Mouse (Mus musculus): Measurements from ENCODE around the gene Skp2. TPM values are rescaled to one million over a fixed set of nuclear protein-coding genes. Genes with fewer than 3 reads are reported as not detected.
A peak's percentile ranks its signal among the peaks of the same experiment; 100 is the strongest.

Skp2 gene
- polyA plus RNA-seq, 1 experiment from 2014 or later = 121 TPM

GRCm38 (mm10) chr15:9100446-9101077 is 54.7 kb downstream of the Skp2 start:
- Histone ChIP-seq H3K27me3 (ENCODE audit: control insufficient read depth, insufficient read depth, low read length) (no peaks in the 10 kb centered on the region), H3K27ac (ENCODE audit: low read depth, low read length) (no peak overlapping the region), H3K4me3 (ENCODE audit: low read depth, low read length) (no peak overlapping the region), H3K9me3 (ENCODE audit: control insufficient read depth, low read length) (no peaks in the 10 kb centered on the region), H3K36me3 (ENCODE audit: control insufficient read depth, insufficient read depth, low read length) (no peaks in the 10 kb centered on the region), H3K4me1 (ENCODE audit: control insufficient read depth, insufficient read depth, low read length) (no peaks in the 10 kb centered on the region), H3K4me2 (no peak overlapping the region), H3K9ac (ENCODE audit: low read length) (no peak overlapping the region)
- ATAC-seq (ENCODE audit: low FRiP score) (peak; percentile 52; the same call in 1 of the 2 replicates), DNase-seq (ENCODE audit: low spot score, missing footprints) (no peak)
- 82% methylated on average over 10 of the region's 10 CpGs for WGBS

GRCm38 (mm10) chr15:9096865-9097264 is 58.4 kb downstream of the Skp2 start:
- peaks cover 7% of the 10 kb centered on the region for H3K4me1 ChIP-seq (ENCODE audit: control insufficient read depth, insufficient read depth, low read length)
- no peaks in the 10 kb centered on the region for H3K36me3 ChIP-seq (ENCODE audit: control insufficient read depth, insufficient read depth, low read length)
- no peak overlapping the region for H3K4me2 ChIP-seq
- no peak overlapping the region for H3K4me3 ChIP-seq (ENCODE audit: low read depth, low read length)
- no peak for ATAC-seq (ENCODE audit: low FRiP score)
- WGBS = 94% methylated on average over 4 of the region's 4 CpGs
- DNase-seq (ENCODE audit: low spot score, missing footprints) = no peak
- no peak overlapping the region for H3K27ac ChIP-seq (ENCODE audit: low read depth, low read length)
- no peak overlapping the region for H3K9ac ChIP-seq (ENCODE audit: low read length)
- H3K9me3 ChIP-seq (ENCODE audit: control insufficient read depth, low read length) = no peaks in the 10 kb centered on the region
- H3K27me3 ChIP-seq (ENCODE audit: control insufficient read depth, insufficient read depth, low read length) = no peaks in the 10 kb centered on the region

- 33% methylated on average over 13 of the region's 13 CpGs for WGBS
Observed at GRCm38 (mm10) chr15:9094366-9094750, 60.9 kb downstream of the Skp2 start.

GRCm38 (mm10) chr15:9093598-9094365 is 61.4 kb downstream of the Skp2 start:
- H3K9ac ChIP-seq (ENCODE audit: low read length) = no peak overlapping the region

More at GRCm38 (mm10) chr15:9094366-9094750, 60.9 kb downstream of the Skp2 start:
- peaks cover 8% of the 10 kb centered on the region for H3K4me1 ChIP-seq (ENCODE audit: control insufficient read depth, insufficient read depth, low read length)
- ATAC-seq (ENCODE audit: low FRiP score) = peak; percentile 96
- no peak overlapping the region for H3K27ac ChIP-seq (ENCODE audit: low read depth, low read length)
- no peak overlapping the region for H3K9ac ChIP-seq (ENCODE audit: low read length)
- H3K4me2 ChIP-seq = no peak overlapping the region
- H3K9me3 ChIP-seq (ENCODE audit: control insufficient read depth, low read length) = no peaks in the 10 kb centered on the region
- no peaks in the 10 kb centered on the region for H3K27me3 ChIP-seq (ENCODE audit: control insufficient read depth, insufficient read depth, low read length)
- no peak overlapping the region for H3K4me3 ChIP-seq (ENCODE audit: low read depth, low read length)
- DNase-seq (ENCODE audit: low spot score, missing footprints) = peak; percentile 88
- H3K36me3 ChIP-seq (ENCODE audit: control insufficient read depth, insufficient read depth, low read length) = no peaks in the 10 kb centered on the region

GRCm38 (mm10) chr15:9090662-9091061 is 64.6 kb downstream of the Skp2 start:
- 94% methylated on average over 5 of the region's 5 CpGs for WGBS

More at GRCm38 (mm10) chr15:9093598-9094365, 61.4 kb downstream of the Skp2 start:
- Histone ChIP-seq H3K36me3 (ENCODE audit: control insufficient read depth, insufficient read depth, low read length) (no peaks in the 10 kb centered on the region), H3K27ac (ENCODE audit: low read depth, low read length) (no peak overlapping the region), H3K4me3 (ENCODE audit: low read depth, low read length) (no peak overlapping the region), H3K4me2 (no peak overlapping the region), H3K27me3 (ENCODE audit: control insufficient read depth, insufficient read depth, low read length) (no peaks in the 10 kb centered on the region), H3K9me3 (ENCODE audit: control insufficient read depth, low read length) (no peaks in the 10 kb centered on the region), H3K4me1 (ENCODE audit: control insufficient read depth, insufficient read depth, low read length) (peaks cover 11% of the 10 kb centered on the region)
- DNase-seq (ENCODE audit: low spot score, missing footprints) (no peak), ATAC-seq (ENCODE audit: low FRiP score) (peak; percentile 65)
- WGBS = 75% methylated on average over 11 of the region's 11 CpGs

GRCm38 (mm10) chr15:9089136-9089720 is 66.0 kb downstream of the Skp2 start:
- no peak overlapping the region for H3K4me2 ChIP-seq
- WGBS = 18% methylated on average over 2 of the region's 2 CpGs
- H3K27me3 ChIP-seq (ENCODE audit: control insufficient read depth, insufficient read depth, low read length) = no peaks in the 10 kb centered on the region
- no peak overlapping the region for H3K4me3 ChIP-seq (ENCODE audit: low read depth, low read length)
- H3K36me3 ChIP-seq (ENCODE audit: control insufficient read depth, insufficient read depth, low read length) = no peaks in the 10 kb centered on the region
- H3K4me1 ChIP-seq (ENCODE audit: control insufficient read depth, insufficient read depth, low read length) = peaks cover 5% of the 10 kb centered on the region
- no peak overlapping the region for H3K9ac ChIP-seq (ENCODE audit: low read length)
- no peaks in the 10 kb centered on the region for H3K9me3 ChIP-seq (ENCODE audit: control insufficient read depth, low read length)
- DNase-seq (ENCODE audit: low spot score, missing footprints) = peak; percentile 81
- no peak overlapping the region for H3K27ac ChIP-seq (ENCODE audit: low read depth, low read length)
- ATAC-seq (ENCODE audit: low FRiP score) = no peak

More at GRCm38 (mm10) chr15:9090662-9091061, 64.6 kb downstream of the Skp2 start:
- no peak for ATAC-seq (ENCODE audit: low FRiP score)
- H3K4me3 ChIP-seq (ENCODE audit: low read depth, low read length) = no peak overlapping the region
- H3K27ac ChIP-seq (ENCODE audit: low read depth, low read length) = no peak overlapping the region
- no peak overlapping the region for H3K4me2 ChIP-seq
- H3K9me3 ChIP-seq (ENCODE audit: control insufficient read depth, low read length) = no peaks in the 10 kb centered on the region
- H3K36me3 ChIP-seq (ENCODE audit: control insufficient read depth, insufficient read depth, low read length) = no peaks in the 10 kb centered on the region
- H3K4me1 ChIP-seq (ENCODE audit: control insufficient read depth, insufficient read depth, low read length) = peaks cover 11% of the 10 kb centered on the region
- no peak overlapping the region for H3K9ac ChIP-seq (ENCODE audit: low read length)
- H3K27me3 ChIP-seq (ENCODE audit: control insufficient read depth, insufficient read depth, low read length) = no peaks in the 10 kb centered on the region
- DNase-seq (ENCODE audit: low spot score, missing footprints) = no peak

- Histone ChIP-seq H3K9me3 (ENCODE audit: control insufficient read depth, low read length) (no peaks in the 10 kb centered on the region), H3K9ac (ENCODE audit: low read length) (no peak overlapping the region), H3K4me2 (no peak overlapping the region), H3K36me3 (ENCODE audit: control insufficient read depth, insufficient read depth, low read length) (no peaks in the 10 kb centered on the region), H3K4me1 (ENCODE audit: control insufficient read depth, insufficient read depth, low read length) (peaks cover 4% of the 10 kb centered on the region), H3K27ac (ENCODE audit: low read depth, low read length) (no peak overlapping the region), H3K4me3 (ENCODE audit: low read depth, low read length) (no peak overlapping the region), H3K27me3 (ENCODE audit: control insufficient read depth, insufficient read depth, low read length) (no peaks in the 10 kb centered on the region)
- ATAC-seq (ENCODE audit: low FRiP score) (no peak), DNase-seq (ENCODE audit: low spot score, missing footprints) (no peak)
- 73% methylated on average over 8 of the region's 8 CpGs for WGBS
Observed at GRCm38 (mm10) chr15:9088683-9089072, 66.5 kb downstream of the Skp2 start.

- H3K36me3 ChIP-seq (ENCODE audit: control insufficient read depth, insufficient read depth, low read length) = no peaks in the 10 kb centered on the region
Observed at GRCm38 (mm10) chr15:9087895-9088682, 67.1 kb downstream of the Skp2 start.

More at GRCm38 (mm10) chr15:9087895-9088682, 67.1 kb downstream of the Skp2 start:
- H3K4me3 ChIP-seq (ENCODE audit: low read depth, low read length) = no peak overlapping the region
- ATAC-seq (ENCODE audit: low FRiP score) (no peak), DNase-seq (ENCODE audit: low spot score, missing footprints) (no peak)
- 91% methylated on average over 17 of the region's 17 CpGs for WGBS
- H3K9ac ChIP-seq (ENCODE audit: low read length) = no peak overlapping the region
- peaks cover 4% of the 10 kb centered on the region for H3K4me1 ChIP-seq (ENCODE audit: control insufficient read depth, insufficient read depth, low read length)
- no peaks in the 10 kb centered on the region for H3K9me3 ChIP-seq (ENCODE audit: control insufficient read depth, low read length)
- no peak overlapping the region for H3K27ac ChIP-seq (ENCODE audit: low read depth, low read length)
- no peaks in the 10 kb centered on the region for H3K27me3 ChIP-seq (ENCODE audit: control insufficient read depth, insufficient read depth, low read length)
- no peak overlapping the region for H3K4me2 ChIP-seq

Measured in midbrain, embryonic 11.5 days (tissue).